Mouse (Mus musculus) stomach, embryonic 16.5 days (tissue): ENCODE data around the gene Dpep2nb. TPM values are rescaled to one million over a fixed set of nuclear protein-coding genes. Genes with fewer than 3 reads are reported as not detected.

ENCODE experiments used
- ATAC-seq: fragments of 200-750 bp; cut with Nextera tagmentation; 2 replicates; pipeline ENCODE4 v1.8.0; 2017; ENCODE audit warnings: moderate number of reproducible peaks, moderate TSS enrichment; ENCODE audit not compliant: insufficient read depth, low FRiP score
- H3K27ac ChIP-seq: fragments of 300-500 bp; sonication (generic); 2 replicates; pipeline ENCODE4 v1.5.1; 2014; ENCODE audit warnings: low read length
- H3K27me3 ChIP-seq: fragments of 300-500 bp; sonication (generic); 2 replicates; pipeline ENCODE4 v1.6.1; 2014; ENCODE audit warnings: low read length, control low read depth, mixed read lengths; ENCODE audit not compliant: control insufficient read depth, insufficient read depth
- H3K36me3 ChIP-seq: fragments of 300-500 bp; sonication (generic); 2 replicates; pipeline ENCODE4 v1.6.1; 2014; ENCODE audit warnings: low read length; ENCODE audit not compliant: control insufficient read depth, insufficient read depth
- H3K4me1 ChIP-seq: fragments of 300-500 bp; sonication (generic); 2 replicates; pipeline ENCODE4 v1.6.1; 2014; ENCODE audit warnings: low read length, control low read depth, mixed read lengths; ENCODE audit not compliant: control insufficient read depth, insufficient read depth
- H3K4me2 ChIP-seq: fragments of 300-500 bp; sonication (generic); 2 replicates; pipeline ENCODE4 v1.6.1; 2014; ENCODE audit warnings: low read depth, low read length, mixed read lengths
- H3K4me3 ChIP-seq: fragments of 300-500 bp; sonication (generic); replicated peaks from 2 replicates; pipeline ENCODE4 v1.5.1; 2014; ENCODE audit warnings: mild to moderate bottlenecking, low read length
- H3K9ac ChIP-seq: fragments of 300-500 bp; sonication (generic); 2 replicates; pipeline ENCODE4 v1.6.1; 2014; ENCODE audit warnings: low read length
- H3K9me3 ChIP-seq: fragments of 300-500 bp; sonication (generic); replicated peaks from 2 replicates; pipeline ENCODE4 v1.6.1; 2016; ENCODE audit warnings: low read length, control low read depth; ENCODE audit not compliant: control insufficient read depth
- whole genome bisulfite sequencing: fragments of 180-500 bp; shearing (Covaris S2); extraction: QIAGEN DNeasy Blood & Tissue Kit; methylation state at CpG from one replicate; pipeline ENCODE4 v1.1.7; 2014; 5-methylcytosine and 5-hydroxymethylcytosine counted together
- microRNA-seq: library from miRNA; unstranded; fragments of <30 nt; microRNA quantifications from one replicate; pipeline ENCODE4, GENCODE M21; 2016
- polyA plus RNA-seq: library from polyadenylated mRNA; unstranded; fragments of >200 nt; fragmentation: Nextera tagmentation; extraction: Ambion mirVana; gene quantifications from 2 replicates; pipeline ENCODE4 v1.2.1, GENCODE M21; 2015

Dpep2nb gene
- polyA plus RNA-seq, 1 experiment from 2014 or later: not detected

DNA sequence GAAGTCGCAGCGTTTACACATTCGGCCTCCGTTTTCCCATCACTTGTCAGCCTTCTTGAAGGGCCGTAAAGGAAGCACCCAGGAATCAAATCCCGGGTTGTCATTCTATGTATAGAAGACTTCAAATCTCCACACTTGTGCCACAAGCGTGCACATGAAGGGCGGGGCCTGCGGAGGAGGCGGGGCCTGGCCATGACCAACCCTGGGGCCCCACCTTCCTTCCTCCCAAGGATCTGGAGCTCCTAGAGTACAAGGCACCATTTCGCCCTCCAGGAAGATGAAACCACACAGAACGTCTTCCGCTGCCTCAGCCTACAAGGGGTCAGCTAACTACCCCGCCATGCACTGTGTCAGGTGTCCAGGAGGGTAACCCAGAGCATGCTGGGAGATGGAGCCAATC lies 44.7 kb downstream of the Dpep2nb start:
- ATAC-seq: no peak

DNA sequence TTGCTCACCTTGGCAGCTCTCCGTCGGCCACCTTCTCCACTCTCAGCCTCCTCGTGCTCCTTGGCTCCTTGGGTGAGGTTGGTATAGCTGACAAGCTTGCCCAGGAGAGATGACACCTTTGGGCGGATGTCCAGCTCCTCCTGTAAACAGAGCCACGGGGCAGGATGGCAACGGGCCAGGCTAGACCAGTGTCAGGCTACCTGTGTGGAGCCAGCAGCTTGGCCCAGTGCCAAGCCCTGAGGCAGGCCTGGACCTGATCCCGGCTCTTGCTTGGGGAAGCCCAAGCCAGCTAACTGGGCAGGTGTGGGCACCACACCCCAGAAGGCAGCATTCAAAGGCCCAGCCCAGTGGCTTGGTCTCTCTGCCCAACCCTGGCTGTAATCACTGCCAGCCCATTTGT lies 46.4 kb downstream of the Dpep2nb start:
- WGBS: 55% methylated on average over 7 of the region's 7 CpGs
- H3K27me3 ChIP-seq: no peaks in the 10 kb centered on the region
- H3K36me3 ChIP-seq: peaks cover 4% of the 10 kb centered on the region; the same call in 1 of the 2 replicates
- no peak overlapping the region for H3K4me2 ChIP-seq
- ATAC-seq: peak; percentile 85; the same call in 1 of the 2 replicates
- H3K9ac ChIP-seq: no peak overlapping the region
- H3K4me1 ChIP-seq: peaks cover 17% of the 10 kb centered on the region
- H3K4me3 ChIP-seq: no peak overlapping the region
- H3K27ac ChIP-seq: peak overlapping the region; percentile 11; the same call in 1 of the 2 replicates
- no peaks in the 10 kb centered on the region for H3K9me3 ChIP-seq

More for the DNA sequence above, 44.7 kb downstream of the Dpep2nb start:
- H3K36me3 ChIP-seq: no peaks in the 10 kb centered on the region; the same call in 1 of the 2 replicates
- no peak overlapping the region for H3K4me2 ChIP-seq
- H3K9ac ChIP-seq: no peak overlapping the region
- 73% methylated on average over 14 of the region's 14 CpGs for WGBS
- no peak overlapping the region for H3K27ac ChIP-seq
- H3K27me3 ChIP-seq: no peaks in the 10 kb centered on the region
- no peak overlapping the region for H3K4me3 ChIP-seq
- no peaks in the 10 kb centered on the region for H3K9me3 ChIP-seq
- peaks cover 24% of the 10 kb centered on the region for H3K4me1 ChIP-seq

DNA sequence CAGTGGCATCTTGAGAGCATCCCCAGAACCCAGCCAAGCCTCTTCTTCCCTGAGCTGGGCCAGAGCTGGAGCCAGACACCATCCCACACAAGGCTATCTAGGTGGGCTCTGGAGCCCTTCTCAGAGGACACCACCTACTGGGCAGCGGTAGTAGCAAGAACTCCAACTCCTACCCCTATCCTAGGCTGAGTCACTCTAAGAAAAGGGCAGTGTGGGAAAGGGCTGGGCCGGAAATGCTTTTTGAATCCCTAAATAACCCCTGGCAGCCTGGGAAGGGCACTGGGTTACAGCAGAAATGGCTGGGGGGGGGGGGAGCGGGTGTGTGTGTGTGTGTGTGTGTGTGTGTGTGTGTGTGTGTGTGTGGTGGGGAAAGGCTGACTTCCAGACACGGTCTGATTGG lies 48.0 kb downstream of the Dpep2nb start:
- no peak overlapping the region for H3K27ac ChIP-seq
- H3K36me3 ChIP-seq: peaks cover 4% of the 10 kb centered on the region; the same call in 1 of the 2 replicates
- no peak for ATAC-seq
- no peaks in the 10 kb centered on the region for H3K9me3 ChIP-seq
- no peak overlapping the region for H3K4me2 ChIP-seq
- H3K27me3 ChIP-seq: no peaks in the 10 kb centered on the region
- 54% methylated on average over 3 of the region's 4 CpGs for WGBS
- H3K4me1 ChIP-seq: peaks cover 11% of the 10 kb centered on the region; the same call in 1 of the 2 replicates
- H3K4me3 ChIP-seq: no peak overlapping the region
- H3K9ac ChIP-seq: no peak overlapping the region

DNA sequence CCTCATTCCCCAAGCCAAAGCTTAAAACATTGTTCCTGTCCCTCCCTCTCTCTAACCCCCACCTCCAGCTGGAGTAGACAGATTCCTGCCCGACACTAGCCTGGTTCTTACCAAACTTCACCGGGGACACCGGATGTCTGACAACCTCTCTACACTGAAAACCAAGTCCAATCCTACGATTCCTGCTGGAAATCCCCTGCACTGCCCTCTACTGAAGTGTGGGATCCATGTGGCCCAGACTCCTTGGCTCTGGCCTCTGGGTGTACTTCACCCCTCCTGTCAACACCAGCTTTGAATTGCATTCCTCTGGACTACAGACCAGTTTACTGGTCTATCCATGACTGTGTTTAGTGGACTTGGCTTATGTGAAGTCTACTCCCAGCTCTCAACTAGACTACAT lies 49.2 kb downstream of the Dpep2nb start:
- Histone ChIP-seq H3K27ac (no peak overlapping the region), H3K36me3 (peaks cover 4% of the 10 kb centered on the region; the same call in 1 of the 2 replicates), H3K9ac (no peak overlapping the region), H3K27me3 (no peaks in the 10 kb centered on the region), H3K4me3 (no peak overlapping the region), H3K4me1 (peaks cover 11% of the 10 kb centered on the region; the same call in 1 of the 2 replicates), H3K4me2 (no peak overlapping the region), H3K9me3 (no peaks in the 10 kb centered on the region)
- 89% methylated on average over 4 of the region's 4 CpGs for WGBS
- ATAC-seq: no peak

DNA sequence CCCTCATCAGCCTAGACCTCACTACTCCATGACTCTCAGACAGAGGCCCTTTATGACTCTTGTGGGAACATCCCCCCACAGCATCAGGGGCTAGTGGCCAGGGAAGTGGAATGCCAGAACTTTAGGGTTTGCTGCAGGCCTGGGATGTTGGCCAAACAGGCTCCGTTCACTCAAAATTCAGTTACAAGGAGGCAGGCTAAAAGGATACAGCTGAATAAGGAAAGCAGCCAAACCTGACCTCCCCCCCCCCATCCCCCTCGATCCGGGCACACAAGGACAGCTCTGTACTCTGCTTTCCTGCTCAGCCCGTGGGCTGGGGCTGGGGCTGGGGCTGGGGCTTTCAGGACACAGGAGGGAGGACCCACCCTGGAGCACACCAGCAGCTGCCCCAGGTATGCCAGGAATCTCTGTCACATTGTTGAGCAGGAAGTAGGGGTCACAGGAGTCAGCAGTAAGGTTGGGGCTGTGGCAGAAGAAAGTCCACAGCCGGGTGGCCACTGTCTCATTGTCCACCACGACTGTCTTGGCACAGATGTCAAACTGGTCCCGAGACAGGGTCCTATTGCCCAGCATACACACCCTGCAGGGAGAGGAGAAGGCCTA lies 54.6 kb downstream of the Dpep2nb start:
- Histone ChIP-seq H3K27ac (no peak overlapping the region; the same call in 1 of the 2 replicates), H3K4me3 (no peak overlapping the region), H3K9ac (no peak overlapping the region), H3K36me3 (peaks cover 21% of the 10 kb centered on the region; the same call in 1 of the 2 replicates), H3K4me1 (peaks cover 13% of the 10 kb centered on the region; the same call in 1 of the 2 replicates), H3K4me2 (no peak overlapping the region), H3K27me3 (no peaks in the 10 kb centered on the region), H3K9me3 (no peaks in the 10 kb centered on the region)
- 36% methylated on average over 7 of the region's 7 CpGs for WGBS
- ATAC-seq: peak; percentile 60; the same call in 1 of the 2 replicates

DNA sequence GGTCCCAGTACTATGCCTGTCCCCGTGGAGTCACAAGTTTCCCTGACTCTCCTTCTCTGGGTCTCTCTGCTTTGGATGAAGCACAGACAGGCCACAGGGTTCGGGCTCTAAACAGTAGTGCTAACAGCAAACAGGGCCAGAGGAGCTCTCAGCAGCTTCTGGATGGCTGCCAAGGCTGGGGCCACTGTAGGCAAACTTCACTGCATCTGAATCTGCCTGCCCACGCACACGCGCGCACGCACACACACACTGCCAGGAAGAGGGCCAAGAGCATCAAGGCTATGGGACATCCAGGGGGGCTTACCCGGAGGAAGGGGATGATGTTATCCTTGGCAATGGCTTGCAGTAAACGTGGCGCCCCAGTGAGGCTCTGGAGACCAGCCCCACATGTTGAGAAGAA lies 56.4 kb downstream of the Dpep2nb start:
- Histone ChIP-seq H3K9me3 (no peaks in the 10 kb centered on the region), H3K4me1 (peaks cover 13% of the 10 kb centered on the region; the same call in 1 of the 2 replicates), H3K9ac (no peak overlapping the region), H3K27ac (no peak overlapping the region), H3K27me3 (no peaks in the 10 kb centered on the region), H3K4me3 (no peak overlapping the region), H3K4me2 (no peak overlapping the region), H3K36me3 (peaks cover 28% of the 10 kb centered on the region)
- WGBS: 46% methylated on average over 10 of the region's 10 CpGs
- peak; percentile 44; the same call in 1 of the 2 replicates for ATAC-seq

Small RNAs within 50 kb of the gene (microRNA-seq; reads per million reads assigned to microRNA genes)
- not detected for gene Mir7074

Other genes starting within 250 kb of the Dpep2nb start
- gene Gfod2, start 247.3 kb downstream of the Dpep2nb start, polyA plus RNA-seq: 18.1 and 24.7 TPM in 2 replicates
- 13.7 and 14.1 TPM in 2 replicates for gene Ranbp10, start 178.6 kb downstream of the Dpep2nb start, polyA plus RNA-seq
- gene Tsnaxip1, start 178.2 kb downstream of the Dpep2nb start, polyA plus RNA-seq: 0.10 and 0.18 TPM in 2 replicates
- 39.4 and 41.0 TPM in 2 replicates for gene Cenpt, start 152.7 kb downstream of the Dpep2nb start, polyA plus RNA-seq
- 49.3 and 54.5 TPM in 2 replicates for gene Thap11, start 150.8 kb downstream of the Dpep2nb start, polyA plus RNA-seq
- 140 and 208 TPM in 2 replicates for gene Nutf2, start 145.4 kb downstream of the Dpep2nb start, polyA plus RNA-seq
- gene Edc4, start 125.1 kb downstream of the Dpep2nb start, polyA plus RNA-seq: 41.8 and 46.4 TPM in 2 replicates
- gene Nrn1l, start 112.4 kb downstream of the Dpep2nb start, polyA plus RNA-seq: 0.55 TPM in 1 of 2 replicates, not detected in the other
- 30.4 and 33.1 TPM in 2 replicates for gene Pskh1, start 105.5 kb downstream of the Dpep2nb start, polyA plus RNA-seq
- 3.9 and 5.9 TPM in 2 replicates for gene Ctrl, start 72.1 kb downstream of the Dpep2nb start, polyA plus RNA-seq
- 55.0 and 59.5 TPM in 2 replicates for gene Psmb10, start 67.5 kb downstream of the Dpep2nb start, polyA plus RNA-seq
- gene Lcat, start 62.6 kb downstream of the Dpep2nb start, polyA plus RNA-seq: 4.2 and 5.0 TPM in 2 replicates
- 35.4 and 44.9 TPM in 2 replicates for gene Slc12a4, start 39.9 kb downstream of the Dpep2nb start, polyA plus RNA-seq
- gene Dpep3, start 26.5 kb downstream of the Dpep2nb start, polyA plus RNA-seq: not detected in 2 replicates
- gene Dus2, start 14.6 kb downstream of the Dpep2nb start, polyA plus RNA-seq: 18.3 and 18.5 TPM in 2 replicates
- 14.8 and 16.5 TPM in 2 replicates for gene Ddx28, start 5.9 kb upstream of the Dpep2nb start, polyA plus RNA-seq
- gene Nfatc3, start 52.9 kb upstream of the Dpep2nb start, polyA plus RNA-seq: 4.7 and 5.3 TPM in 2 replicates
- 62.6 and 82.5 TPM in 2 replicates for gene Esrp2, start 131.0 kb upstream of the Dpep2nb start, polyA plus RNA-seq
- gene Pla2g15, start 144.4 kb upstream of the Dpep2nb start, polyA plus RNA-seq: 13.7 and 14.9 TPM in 2 replicates
- 28.7 and 33.2 TPM in 2 replicates for gene Slc7a6, start 162.9 kb upstream of the Dpep2nb start, polyA plus RNA-seq
- 25.5 and 26.3 TPM in 2 replicates for gene Slc7a6os, start 205.0 kb upstream of the Dpep2nb start, polyA plus RNA-seq
- 43.8 and 44.7 TPM in 2 replicates for gene Prmt7, start 205.0 kb upstream of the Dpep2nb start, polyA plus RNA-seq